Mouse (Mus musculus) E14TG2a.4 (cell line): ENCODE measurements at regions not wholly inside any gene's neighbourhood (a gene's known extent, or its start where the extent isn't known, plus 50 kb on each side); places are given as distances from the start of the nearest gene placed in this dataset.

Experiments used
- H3K27me3 ChIP-seq: 2 replicates; pipeline ENCODE4 v1.6.1; 2014; ENCODE audit warnings: low read length, control low read depth; ENCODE audit not compliant: insufficient read depth
- H3K36me3 ChIP-seq: 2 replicates; pipeline ENCODE4 v1.6.1; 2014; ENCODE audit warnings: low read length, control low read depth; ENCODE audit not compliant: insufficient read depth
- H3K4me1 ChIP-seq: replicated peaks from 2 replicates; pipeline ENCODE4 v1.6.1; 2014; ENCODE audit warnings: low read depth, low read length, control low read depth
- H3K4me3 ChIP-seq: replicated peaks from 2 replicates; pipeline ENCODE4 v1.5.1; 2014; ENCODE audit warnings: mild to moderate bottlenecking, low read length
- H3K9me3 ChIP-seq: 2 replicates; pipeline ENCODE4 v1.6.1; 2014; ENCODE audit warnings: low read length, control low read depth
- CTCF ChIP-seq: conservative IDR thresholded peaks from 2 replicates; pipeline ENCODE4 v1.5.1; 2014; ENCODE audit warnings: low read length
- NANOG ChIP-seq: IDR thresholded peaks from 2 replicates; pipeline ENCODE4 v1.6.1; 2014; ENCODE audit warnings: borderline replicate concordance, low read length, mixed read lengths
- POU5F1 ChIP-seq: IDR thresholded peaks from 2 replicates; pipeline ENCODE4 v1.6.1; 2014; ENCODE audit warnings: low read length, borderline replicate concordance

- no peak for TF ChIP-seq NANOG
- no peak for TF ChIP-seq POU5F1
- no peak for TF ChIP-seq CTCF
- H3K4me1 ChIP-seq = no peaks in the 10 kb centered on the region
- H3K4me3 ChIP-seq = no peak overlapping the region
- peaks cover 5% of the 10 kb centered on the region for H3K9me3 ChIP-seq
- H3K27me3 ChIP-seq = no peaks in the 10 kb centered on the region
- no peaks in the 10 kb centered on the region for H3K36me3 ChIP-seq
Measured at GRCm38 (mm10) chr12:77083760-77084159, 121.8 kb upstream of the Max start.

- no peak overlapping the region for H3K4me3 ChIP-seq
- no peaks in the 10 kb centered on the region for H3K36me3 ChIP-seq
- no peaks in the 10 kb centered on the region for H3K27me3 ChIP-seq
- peaks cover 13% of the 10 kb centered on the region for H3K9me3 ChIP-seq
- no peak for TF ChIP-seq POU5F1
- no peak for TF ChIP-seq NANOG
- no peak for TF ChIP-seq CTCF
- no peaks in the 10 kb centered on the region for H3K4me1 ChIP-seq
Measured at GRCm38 (mm10) chr12:77081774-77082173, 119.8 kb upstream of the Max start.

GRCm38 (mm10) chr12:77079481-77079880 lies 117.5 kb upstream of the Max start:
- no peaks in the 10 kb centered on the region for H3K36me3 ChIP-seq
- no peaks in the 10 kb centered on the region for H3K27me3 ChIP-seq
- TF ChIP-seq NANOG (no peak), POU5F1 (no peak), CTCF (no peak)
- H3K4me3 ChIP-seq = no peak overlapping the region
- H3K9me3 ChIP-seq = peaks cover 28% of the 10 kb centered on the region
- H3K4me1 ChIP-seq = no peaks in the 10 kb centered on the region

GRCm38 (mm10) chr12:77076678-77077077 lies 114.7 kb upstream of the Max start:
- Histone ChIP-seq H3K27me3 (no peaks in the 10 kb centered on the region), H3K4me1 (no peaks in the 10 kb centered on the region), H3K9me3 (peaks cover 28% of the 10 kb centered on the region), H3K4me3 (no peak overlapping the region), H3K36me3 (no peaks in the 10 kb centered on the region)
- no peak for TF ChIP-seq CTCF
- TF ChIP-seq POU5F1 = no peak
- TF ChIP-seq NANOG = no peak

GRCm38 (mm10) chr12:77074602-77075001 lies 112.6 kb upstream of the Max start:
- TF ChIP-seq NANOG = no peak
- TF ChIP-seq POU5F1 = no peak
- no peak for TF ChIP-seq CTCF
- Histone ChIP-seq H3K27me3 (no peaks in the 10 kb centered on the region), H3K4me3 (no peak overlapping the region), H3K9me3 (peaks cover 28% of the 10 kb centered on the region), H3K36me3 (no peaks in the 10 kb centered on the region), H3K4me1 (no peaks in the 10 kb centered on the region)

- peaks cover 14% of the 10 kb centered on the region for H3K9me3 ChIP-seq
- no peaks in the 10 kb centered on the region for H3K4me1 ChIP-seq
- H3K36me3 ChIP-seq = no peaks in the 10 kb centered on the region
- TF ChIP-seq POU5F1 (no peak), NANOG (no peak), CTCF (no peak)
- no peak overlapping the region for H3K4me3 ChIP-seq
- no peaks in the 10 kb centered on the region for H3K27me3 ChIP-seq
Measured at GRCm38 (mm10) chr12:77071700-77072099, 109.7 kb upstream of the Max start.

GRCm38 (mm10) chr12:77067938-77068337 lies 105.9 kb upstream of the Max start:
- Histone ChIP-seq H3K4me3 (no peak overlapping the region), H3K27me3 (no peaks in the 10 kb centered on the region), H3K4me1 (peaks cover 21% of the 10 kb centered on the region), H3K9me3 (no peaks in the 10 kb centered on the region), H3K36me3 (no peaks in the 10 kb centered on the region)
- TF ChIP-seq CTCF (no peak), POU5F1 (no peak), NANOG (no peak)

GRCm38 (mm10) chr12:77067115-77067514 lies 105.1 kb upstream of the Max start:
- TF ChIP-seq POU5F1 = no peak
- no peak for TF ChIP-seq NANOG
- no peak for TF ChIP-seq CTCF
- Histone ChIP-seq H3K4me1 (peaks cover 21% of the 10 kb centered on the region), H3K36me3 (no peaks in the 10 kb centered on the region), H3K4me3 (no peak overlapping the region), H3K9me3 (no peaks in the 10 kb centered on the region), H3K27me3 (no peaks in the 10 kb centered on the region)
